Mouse (Mus musculus): Measurements from ENCODE around the gene Zbtb17.

Gene Zbtb17

DNA sequence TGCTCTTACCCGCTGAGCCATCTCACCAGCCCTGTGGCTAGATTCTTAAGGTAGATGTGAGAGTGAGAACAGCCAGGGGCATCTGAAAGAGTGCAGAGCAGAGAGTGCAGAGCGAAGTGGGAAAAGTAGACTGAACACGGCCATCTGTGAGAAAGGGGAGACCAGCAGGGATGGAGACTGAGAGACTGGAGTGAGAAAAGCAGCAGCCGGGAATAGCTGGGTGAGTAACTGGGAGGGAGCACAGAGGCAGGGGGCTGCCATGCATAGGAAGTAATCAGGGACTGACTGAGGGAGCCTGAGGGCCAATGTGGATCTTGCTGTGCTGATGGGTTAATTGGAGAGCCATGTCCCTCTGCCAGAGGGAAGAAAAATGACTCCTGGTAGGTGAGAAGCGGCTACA is 58.3 kb downstream of the Zbtb17 start:
- DNase-seq = no peak

- DNase-seq = no peak
These were observed 60.0 kb downstream of the Zbtb17 start for GRCm38 (mm10) chr4:141504471-141504870.

DNA sequence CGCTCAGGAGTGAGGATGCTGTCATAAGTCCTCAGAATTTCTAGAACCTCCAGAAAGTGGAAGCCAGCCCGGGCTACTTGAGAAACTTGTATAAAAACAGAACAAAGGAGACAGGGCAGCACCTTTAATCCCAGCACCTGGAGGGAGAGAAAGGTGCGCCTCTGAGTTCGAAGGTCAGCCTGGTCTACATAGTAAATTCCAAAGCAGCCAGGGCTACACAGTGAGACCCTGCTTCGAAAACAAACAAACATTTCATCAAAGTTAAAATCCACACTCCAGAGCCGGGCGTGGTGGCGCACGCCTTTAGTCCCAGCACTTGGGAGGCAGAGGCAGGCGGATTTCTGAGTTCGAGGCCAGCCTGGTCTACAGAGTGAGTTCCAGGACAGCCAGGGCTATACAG is 61.4 kb downstream of the Zbtb17 start:
- DNase-seq = no peak

- DNase-seq = peak; percentile 78
These were observed 61.9 kb downstream of the Zbtb17 start for GRCm38 (mm10) chr4:141506352-141506751.

DNA sequence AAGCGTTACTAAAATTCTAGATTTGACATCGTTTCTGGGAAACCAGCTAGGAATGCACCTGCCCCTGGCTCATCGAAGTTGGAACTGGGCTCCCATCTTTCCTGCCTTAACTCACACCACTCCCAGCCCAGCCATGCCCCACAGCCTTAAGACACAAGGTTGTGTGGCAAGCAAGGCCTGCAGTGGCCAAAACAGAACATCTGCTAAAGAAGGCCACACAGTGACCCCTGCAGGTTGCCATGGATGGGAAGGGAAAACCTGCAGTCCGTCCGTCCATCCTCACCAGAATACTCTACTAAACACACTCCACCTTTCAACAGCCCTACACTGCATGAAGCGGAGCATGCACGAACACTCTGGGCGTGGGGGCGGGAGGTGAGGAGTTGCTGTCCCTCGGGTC is 62.4 kb downstream of the Zbtb17 start:
- DNase-seq = no peak

- DNase-seq = no peak
These were observed 66.0 kb downstream of the Zbtb17 start for GRCm38 (mm10) chr4:141510457-141510856.

DNA sequence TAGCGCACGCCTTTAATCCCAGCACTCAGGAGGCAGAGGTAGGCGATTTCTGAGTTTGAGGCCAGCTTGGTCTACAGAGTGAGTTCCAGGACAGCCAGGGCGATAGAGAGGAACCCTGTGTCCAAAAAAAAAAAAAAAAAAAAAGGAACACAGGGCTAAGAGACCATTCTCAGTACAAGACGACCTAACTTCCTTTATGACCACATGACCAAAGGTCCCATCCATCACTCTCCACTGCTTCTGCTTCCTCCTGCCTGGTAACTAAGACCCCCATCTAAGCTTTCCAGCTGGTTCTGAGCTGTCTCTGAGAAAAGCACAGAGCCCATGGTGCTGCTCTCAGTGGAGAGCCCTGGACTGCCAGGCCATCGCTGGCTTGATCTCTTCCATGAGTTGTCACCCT is 67.7 kb downstream of the Zbtb17 start:
- no peak for DNase-seq

- DNase-seq = no peak
These were observed 69.8 kb downstream of the Zbtb17 start for GRCm38 (mm10) chr4:141514179-141514641.
